Mouse (Mus musculus): ENCODE results near the gene Slc31a2. TPM values are rescaled to one million over a fixed set of nuclear protein-coding genes. Genes with fewer than 3 reads are reported as not detected.

Slc31a2 gene
- polyA plus RNA-seq, 1 experiment, result 35.6 TPM

- H3K4me1 ChIP-seq (ENCODE audit: control insufficient read depth, insufficient read depth, low read length), result peaks cover 23% of the 10 kb centered on the region
- H3K4me3 ChIP-seq (ENCODE audit: control insufficient read depth, low read depth, low read length), result peak overlapping the region; percentile 71
- no peak for TF ChIP-seq CTCF (IDR thresholded peaks at IDR 0.05; ENCODE audit: control insufficient read depth, insufficient read depth, insufficient replicate concordance, low read depth, low read length)
- TF ChIP-seq POLR2A (IDR thresholded peaks at IDR 0.05; ENCODE audit: control insufficient read depth, low read depth, low read length), result no peak
- no peaks in the 10 kb centered on the region for H3K27me3 ChIP-seq (ENCODE audit: control insufficient read depth, insufficient read depth, low read length)
- H3K27ac ChIP-seq (ENCODE audit: control insufficient read depth, insufficient read depth, low read depth, low read length), result peak overlapping the region; percentile 3; the same call in 1 of the 2 replicates
- H3K36me3 ChIP-seq (ENCODE audit: control insufficient read depth, insufficient read depth, low read length), result no peaks in the 10 kb centered on the region
These were observed 28.6 kb downstream of the Slc31a2 start for GRCm38 (mm10) chr4:62290816-62291505.

DNA sequence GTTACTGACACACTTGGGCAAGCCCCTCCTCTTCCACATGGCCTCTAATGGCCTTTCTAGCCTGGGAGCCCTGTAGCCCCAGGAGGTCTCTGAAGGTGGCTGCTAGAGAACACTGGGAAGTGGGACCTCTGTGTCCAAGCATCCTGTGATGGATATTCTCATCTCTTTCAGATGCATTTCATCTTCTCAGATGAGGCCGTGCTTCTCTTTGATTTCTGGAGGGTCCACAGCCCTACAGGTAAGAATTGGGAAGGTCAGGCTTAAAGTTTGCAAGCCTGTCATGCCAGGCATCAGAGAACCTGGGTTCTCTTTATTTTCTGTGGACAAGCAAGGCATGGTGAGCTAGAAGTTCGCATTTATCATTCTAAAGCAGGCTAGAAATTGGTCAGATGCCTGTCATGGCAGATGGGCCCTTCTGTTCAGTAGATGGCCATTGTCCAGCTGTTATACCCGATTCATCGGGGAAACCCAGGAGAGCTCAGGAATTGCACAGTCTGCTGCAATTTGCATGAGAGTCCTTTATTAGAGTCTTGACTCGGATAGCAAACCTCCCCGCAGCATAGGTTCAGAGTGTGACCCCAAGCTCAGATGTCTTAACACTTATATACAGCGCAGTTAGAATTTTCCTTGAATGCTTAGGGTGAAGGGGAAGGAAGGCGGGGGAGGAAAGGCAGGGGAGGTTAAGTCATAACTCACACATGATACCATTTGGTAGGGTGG is 30.3 kb downstream of the Slc31a2 start:
- no peaks in the 10 kb centered on the region for H3K27me3 ChIP-seq (ENCODE audit: control insufficient read depth, insufficient read depth, low read length)
- peak overlapping the region; percentile 63 for H3K4me3 ChIP-seq (ENCODE audit: control insufficient read depth, low read depth, low read length)
- H3K4me1 ChIP-seq (ENCODE audit: control insufficient read depth, insufficient read depth, low read length), result peaks cover 13% of the 10 kb centered on the region
- no peak for TF ChIP-seq CTCF (IDR thresholded peaks at IDR 0.05; ENCODE audit: control insufficient read depth, insufficient read depth, insufficient replicate concordance, low read depth, low read length)
- TF ChIP-seq POLR2A (IDR thresholded peaks at IDR 0.05; ENCODE audit: control insufficient read depth, low read depth, low read length), result no peak
- no peak overlapping the region for H3K27ac ChIP-seq (ENCODE audit: control insufficient read depth, insufficient read depth, low read depth, low read length)
- H3K36me3 ChIP-seq (ENCODE audit: control insufficient read depth, insufficient read depth, low read length), result no peaks in the 10 kb centered on the region; the same call in 1 of the 2 replicates

DNA sequence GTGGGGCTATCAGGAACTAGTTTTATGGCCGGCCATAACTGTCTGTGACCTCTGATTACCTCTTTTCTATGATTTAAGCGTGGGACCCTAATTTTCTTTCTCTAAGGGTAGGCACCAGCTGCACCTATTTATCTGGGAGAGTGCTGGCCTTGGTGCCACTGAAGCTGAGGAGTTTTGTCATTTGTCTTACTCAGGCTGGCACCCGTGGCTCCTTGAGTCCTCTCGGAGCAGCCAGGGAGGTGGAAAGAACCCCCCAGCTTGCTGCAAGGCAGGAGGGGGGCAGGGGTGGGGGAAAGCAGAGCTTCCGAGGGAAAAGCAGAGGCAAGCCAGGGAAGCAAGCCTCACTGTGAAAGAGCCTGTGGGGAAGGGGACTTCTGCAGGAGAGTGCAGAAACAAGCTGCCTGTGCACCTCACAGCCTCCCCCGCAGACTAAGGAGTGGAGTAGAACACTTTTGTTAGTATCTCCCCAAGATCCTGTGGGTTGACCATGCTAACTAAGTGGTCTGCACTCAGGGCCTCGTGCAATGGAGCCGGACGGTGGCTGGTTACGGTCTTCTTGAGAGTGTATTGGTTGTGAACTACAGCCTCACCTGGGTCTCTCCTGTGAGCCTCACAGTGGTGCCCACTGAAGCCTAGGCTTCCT is 31.0 kb downstream of the Slc31a2 start:
- no peak overlapping the region for H3K4me3 ChIP-seq (ENCODE audit: control insufficient read depth, low read depth, low read length)
- H3K27ac ChIP-seq (ENCODE audit: control insufficient read depth, insufficient read depth, low read depth, low read length), result no peak overlapping the region
- no peaks in the 10 kb centered on the region; the same call in 1 of the 2 replicates for H3K36me3 ChIP-seq (ENCODE audit: control insufficient read depth, insufficient read depth, low read length)
- TF ChIP-seq CTCF (IDR thresholded peaks at IDR 0.05; ENCODE audit: control insufficient read depth, insufficient read depth, insufficient replicate concordance, low read depth, low read length) (no peak), POLR2A (IDR thresholded peaks at IDR 0.05; ENCODE audit: control insufficient read depth, low read depth, low read length) (no peak)
- no peaks in the 10 kb centered on the region for H3K27me3 ChIP-seq (ENCODE audit: control insufficient read depth, insufficient read depth, low read length)
- peaks cover 10% of the 10 kb centered on the region for H3K4me1 ChIP-seq (ENCODE audit: control insufficient read depth, insufficient read depth, low read length)

DNA sequence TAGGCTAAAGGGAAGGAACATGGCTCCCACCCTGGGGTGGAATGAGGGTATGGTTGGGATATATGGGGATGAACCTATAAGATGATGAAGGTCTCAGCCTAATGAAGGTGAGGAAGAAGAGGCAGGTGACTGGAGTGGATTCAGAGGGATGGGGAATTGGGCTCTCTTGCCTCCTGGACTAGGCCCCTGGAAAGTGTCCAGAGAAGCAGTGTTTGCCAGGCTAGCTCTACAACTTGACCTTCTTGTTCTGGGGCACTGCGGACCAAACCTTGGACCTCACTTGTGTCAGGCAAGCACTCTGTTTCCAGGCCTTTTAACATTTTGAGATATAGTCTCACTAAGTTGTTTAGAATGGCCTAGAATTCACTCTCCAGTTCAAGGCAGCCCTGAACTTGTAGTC is 32.4 kb downstream of the Slc31a2 start:
- H3K4me1 ChIP-seq (ENCODE audit: control insufficient read depth, insufficient read depth, low read length), result peaks cover 2% of the 10 kb centered on the region

DNA sequence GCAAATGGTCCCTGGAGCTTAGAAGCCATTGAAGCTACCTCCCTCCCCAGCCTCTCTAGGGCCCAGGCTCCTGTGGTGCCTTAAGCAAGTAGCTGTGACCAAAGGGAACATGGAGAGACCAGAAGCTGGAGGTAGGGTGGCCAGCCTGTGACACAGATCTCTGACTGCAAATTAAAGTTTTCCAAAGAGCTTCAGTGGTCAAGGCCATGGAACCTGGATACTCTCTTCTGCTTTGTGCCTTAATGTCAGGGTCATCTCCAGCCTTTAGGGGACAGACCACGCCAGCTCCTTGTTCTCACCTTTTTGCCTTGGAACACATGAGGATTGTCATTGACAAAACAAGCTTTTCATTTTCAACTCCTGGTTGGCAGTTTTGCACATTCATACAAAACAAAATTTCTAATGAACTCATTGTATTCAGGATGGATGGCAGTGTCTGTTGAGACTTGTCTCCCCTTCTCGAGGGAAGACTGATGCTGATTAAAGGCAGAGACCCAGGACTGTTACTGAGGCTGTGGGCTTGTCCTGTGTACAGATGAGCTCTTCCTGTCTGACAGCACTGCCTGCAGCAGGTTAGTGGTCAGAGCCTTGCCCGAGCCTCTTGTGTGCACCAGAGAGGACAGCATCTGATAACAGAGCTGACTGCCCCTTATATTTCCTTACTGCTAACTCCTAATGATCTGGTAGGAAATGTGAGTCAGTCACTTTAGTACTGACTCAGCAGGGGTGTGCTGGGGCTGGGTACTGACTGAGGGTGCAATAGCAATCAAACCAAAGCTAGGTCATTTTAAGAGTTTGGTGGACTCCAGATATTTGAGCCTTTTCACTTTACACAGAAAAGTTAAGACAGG is 35.1 kb downstream of the Slc31a2 start:
- TF ChIP-seq CTCF (IDR thresholded peaks at IDR 0.05; ENCODE audit: control insufficient read depth, insufficient read depth, insufficient replicate concordance, low read depth, low read length) (no peak), POLR2A (IDR thresholded peaks at IDR 0.05; ENCODE audit: control insufficient read depth, low read depth, low read length) (no peak)
- no peaks in the 10 kb centered on the region for H3K27me3 ChIP-seq (ENCODE audit: control insufficient read depth, insufficient read depth, low read length)
- peaks cover 2% of the 10 kb centered on the region; the same call in 1 of the 2 replicates for H3K36me3 ChIP-seq (ENCODE audit: control insufficient read depth, insufficient read depth, low read length)
- H3K4me3 ChIP-seq (ENCODE audit: control insufficient read depth, low read depth, low read length), result no peak overlapping the region
- no peak overlapping the region for H3K27ac ChIP-seq (ENCODE audit: control insufficient read depth, insufficient read depth, low read depth, low read length)
- H3K4me1 ChIP-seq (ENCODE audit: control insufficient read depth, insufficient read depth, low read length), result no peaks in the 10 kb centered on the region

More for the DNA sequence above, 32.4 kb downstream of the Slc31a2 start:
- Histone ChIP-seq H3K27me3 (ENCODE audit: control insufficient read depth, insufficient read depth, low read length) (no peaks in the 10 kb centered on the region), H3K27ac (ENCODE audit: control insufficient read depth, insufficient read depth, low read depth, low read length) (no peak overlapping the region), H3K4me3 (ENCODE audit: control insufficient read depth, low read depth, low read length) (no peak overlapping the region), H3K36me3 (ENCODE audit: control insufficient read depth, insufficient read depth, low read length) (no peaks in the 10 kb centered on the region; the same call in 1 of the 2 replicates)
- TF ChIP-seq CTCF (IDR thresholded peaks at IDR 0.05; ENCODE audit: control insufficient read depth, insufficient read depth, insufficient replicate concordance, low read depth, low read length), result no peak
- no peak for TF ChIP-seq POLR2A (IDR thresholded peaks at IDR 0.05; ENCODE audit: control insufficient read depth, low read depth, low read length)

- H3K27ac ChIP-seq (ENCODE audit: control insufficient read depth, insufficient read depth, low read depth, low read length), result no peak overlapping the region
- no peak for TF ChIP-seq POLR2A (IDR thresholded peaks at IDR 0.05; ENCODE audit: control insufficient read depth, low read depth, low read length)
- TF ChIP-seq CTCF (IDR thresholded peaks at IDR 0.05; ENCODE audit: control insufficient read depth, insufficient read depth, insufficient replicate concordance, low read depth, low read length), result no peak
- H3K36me3 ChIP-seq (ENCODE audit: control insufficient read depth, insufficient read depth, low read length), result peaks cover 2% of the 10 kb centered on the region
- H3K27me3 ChIP-seq (ENCODE audit: control insufficient read depth, insufficient read depth, low read length), result no peaks in the 10 kb centered on the region
- H3K4me1 ChIP-seq (ENCODE audit: control insufficient read depth, insufficient read depth, low read length), result no peaks in the 10 kb centered on the region
- H3K4me3 ChIP-seq (ENCODE audit: control insufficient read depth, low read depth, low read length), result no peak overlapping the region
These were observed 37.6 kb downstream of the Slc31a2 start for GRCm38 (mm10) chr4:62300001-62300400.
